Mouse (Mus musculus): ENCODE data around the gene Trim66. TPM values are rescaled to one million over a fixed set of nuclear protein-coding genes. Genes with fewer than 3 reads are reported as not detected.

Trim66 gene
- polyA plus RNA-seq (2014; fragmentation: Nextera tagmentation; extraction: Ambion mirVana) = 0.04 TPM in 1 of 2 replicates, not detected in the other

- WGBS = 79% methylated on average over 4 of the region's 4 CpGs
- Histone ChIP-seq H3K9ac (ENCODE audit: low read depth, low read length) (no peak within 1 kb of the TSS), H3K36me3 (ENCODE audit: control insufficient read depth, insufficient read depth, low read length) (no peaks in the 10 kb centered on the region), H3K4me3 (ENCODE audit: low read length) (no peak within 1 kb of the TSS), H3K4me1 (ENCODE audit: control insufficient read depth, insufficient read depth, low read length) (no peaks in the 10 kb centered on the region), H3K27me3 (ENCODE audit: control insufficient read depth, insufficient read depth, low read length) (no peaks in the 10 kb centered on the region), H3K27ac (ENCODE audit: low read depth, low read length) (no peak within 1 kb of the TSS), H3K4me2 (replicated peaks; ENCODE audit: low read depth, low read length) (no peak within 1 kb of the TSS), H3K9me3 (ENCODE audit: control insufficient read depth, low read length) (no peaks in the 10 kb centered on the region)
- no peak for ATAC-seq (ENCODE audit: low FRiP score, low TSS enrichment)
These were observed at the start of gene Trim66 for GRCm38 (mm10) chr7:109508034-109508433. Gene Trim66 (minus strand): TSS chr7:109508134.

GRCm38 (mm10) chr7:109546726-109547125, 38.8 kb upstream of the Trim66 start:
- Histone ChIP-seq H3K9ac (ENCODE audit: low read depth, low read length) (no peak overlapping the region), H3K27ac (ENCODE audit: low read depth, low read length) (no peak overlapping the region), H3K27me3 (ENCODE audit: control insufficient read depth, insufficient read depth, low read length) (no peaks in the 10 kb centered on the region), H3K4me1 (ENCODE audit: control insufficient read depth, insufficient read depth, low read length) (no peaks in the 10 kb centered on the region), H3K9me3 (ENCODE audit: control insufficient read depth, low read length) (no peaks in the 10 kb centered on the region), H3K36me3 (ENCODE audit: control insufficient read depth, insufficient read depth, low read length) (peaks cover 32% of the 10 kb centered on the region), H3K4me3 (ENCODE audit: low read length) (no peak overlapping the region), H3K4me2 (replicated peaks; ENCODE audit: low read depth, low read length) (no peak overlapping the region)
- WGBS = 97% methylated on average over 5 of the region's 5 CpGs
- no peak for ATAC-seq (ENCODE audit: low FRiP score, low TSS enrichment)

GRCm38 (mm10) chr7:109546186-109546585, 38.3 kb upstream of the Trim66 start:
- no peak for ATAC-seq (ENCODE audit: low FRiP score, low TSS enrichment)
- Histone ChIP-seq H3K4me1 (ENCODE audit: control insufficient read depth, insufficient read depth, low read length) (no peaks in the 10 kb centered on the region), H3K4me3 (ENCODE audit: low read length) (no peak overlapping the region), H3K36me3 (ENCODE audit: control insufficient read depth, insufficient read depth, low read length) (peaks cover 34% of the 10 kb centered on the region), H3K4me2 (replicated peaks; ENCODE audit: low read depth, low read length) (no peak overlapping the region), H3K27ac (ENCODE audit: low read depth, low read length) (no peak overlapping the region), H3K9ac (ENCODE audit: low read depth, low read length) (no peak overlapping the region), H3K27me3 (ENCODE audit: control insufficient read depth, insufficient read depth, low read length) (no peaks in the 10 kb centered on the region), H3K9me3 (ENCODE audit: control insufficient read depth, low read length) (no peaks in the 10 kb centered on the region)
- WGBS = 85% methylated on average over 2 of the region's 2 CpGs

GRCm38 (mm10) chr7:109545255-109545993, 37.5 kb upstream of the Trim66 start:
- Histone ChIP-seq H3K9ac (ENCODE audit: low read depth, low read length) (no peak overlapping the region), H3K4me3 (ENCODE audit: low read length) (no peak overlapping the region), H3K36me3 (ENCODE audit: control insufficient read depth, insufficient read depth, low read length) (peaks cover 28% of the 10 kb centered on the region), H3K9me3 (ENCODE audit: control insufficient read depth, low read length) (no peaks in the 10 kb centered on the region), H3K27me3 (ENCODE audit: control insufficient read depth, insufficient read depth, low read length) (no peaks in the 10 kb centered on the region), H3K4me2 (replicated peaks; ENCODE audit: low read depth, low read length) (no peak overlapping the region), H3K27ac (ENCODE audit: low read depth, low read length) (no peak overlapping the region; the same call in 1 of the 2 replicates), H3K4me1 (ENCODE audit: control insufficient read depth, insufficient read depth, low read length) (no peaks in the 10 kb centered on the region)
- 83% methylated on average over 10 of the region's 10 CpGs for WGBS
- no peak for ATAC-seq (ENCODE audit: low FRiP score, low TSS enrichment)

GRCm38 (mm10) chr7:109544792-109545191, 36.9 kb upstream of the Trim66 start:
- no peak overlapping the region for H3K4me2 ChIP-seq (replicated peaks; ENCODE audit: low read depth, low read length)
- H3K27me3 ChIP-seq (ENCODE audit: control insufficient read depth, insufficient read depth, low read length) = no peaks in the 10 kb centered on the region
- ATAC-seq (ENCODE audit: low FRiP score, low TSS enrichment) = no peak
- H3K9me3 ChIP-seq (ENCODE audit: control insufficient read depth, low read length) = no peaks in the 10 kb centered on the region
- 74% methylated on average over 5 of the region's 5 CpGs for WGBS
- peaks cover 28% of the 10 kb centered on the region for H3K36me3 ChIP-seq (ENCODE audit: control insufficient read depth, insufficient read depth, low read length)
- H3K27ac ChIP-seq (ENCODE audit: low read depth, low read length) = no peak overlapping the region
- no peak overlapping the region for H3K9ac ChIP-seq (ENCODE audit: low read depth, low read length)
- no peaks in the 10 kb centered on the region for H3K4me1 ChIP-seq (ENCODE audit: control insufficient read depth, insufficient read depth, low read length)
- H3K4me3 ChIP-seq (ENCODE audit: low read length) = no peak overlapping the region

GRCm38 (mm10) chr7:109542364-109542628, 34.4 kb upstream of the Trim66 start:
- Histone ChIP-seq H3K4me2 (replicated peaks; ENCODE audit: low read depth, low read length) (no peak overlapping the region), H3K9me3 (ENCODE audit: control insufficient read depth, low read length) (no peaks in the 10 kb centered on the region), H3K27ac (ENCODE audit: low read depth, low read length) (no peak overlapping the region), H3K36me3 (ENCODE audit: control insufficient read depth, insufficient read depth, low read length) (peaks cover 34% of the 10 kb centered on the region), H3K4me3 (ENCODE audit: low read length) (no peak overlapping the region), H3K4me1 (ENCODE audit: control insufficient read depth, insufficient read depth, low read length) (no peaks in the 10 kb centered on the region), H3K27me3 (ENCODE audit: control insufficient read depth, insufficient read depth, low read length) (no peaks in the 10 kb centered on the region), H3K9ac (ENCODE audit: low read depth, low read length) (no peak overlapping the region)
- WGBS = 94% methylated on average over 3 of the region's 3 CpGs
- ATAC-seq (ENCODE audit: low FRiP score, low TSS enrichment) = no peak

- no peaks in the 10 kb centered on the region for H3K4me1 ChIP-seq (ENCODE audit: control insufficient read depth, insufficient read depth, low read length)
- no peak overlapping the region for H3K4me2 ChIP-seq (replicated peaks; ENCODE audit: low read depth, low read length)
- H3K9me3 ChIP-seq (ENCODE audit: control insufficient read depth, low read length) = no peaks in the 10 kb centered on the region
- 79% methylated on average over 10 of the region's 10 CpGs for WGBS
- no peak overlapping the region for H3K27ac ChIP-seq (ENCODE audit: low read depth, low read length)
- H3K4me3 ChIP-seq (ENCODE audit: low read length) = no peak overlapping the region
- peaks cover 34% of the 10 kb centered on the region for H3K36me3 ChIP-seq (ENCODE audit: control insufficient read depth, insufficient read depth, low read length)
- ATAC-seq (ENCODE audit: low FRiP score, low TSS enrichment) = no peak
- no peaks in the 10 kb centered on the region for H3K27me3 ChIP-seq (ENCODE audit: control insufficient read depth, insufficient read depth, low read length)
- no peak overlapping the region for H3K9ac ChIP-seq (ENCODE audit: low read depth, low read length)
These were observed 33.9 kb upstream of the Trim66 start for GRCm38 (mm10) chr7:109541609-109542363.

- Histone ChIP-seq H3K27me3 (ENCODE audit: control insufficient read depth, insufficient read depth, low read length) (no peaks in the 10 kb centered on the region), H3K4me2 (replicated peaks; ENCODE audit: low read depth, low read length) (no peak overlapping the region), H3K9ac (ENCODE audit: low read depth, low read length) (no peak overlapping the region), H3K4me1 (ENCODE audit: control insufficient read depth, insufficient read depth, low read length) (no peaks in the 10 kb centered on the region), H3K27ac (ENCODE audit: low read depth, low read length) (no peak overlapping the region), H3K36me3 (ENCODE audit: control insufficient read depth, insufficient read depth, low read length) (peaks cover 34% of the 10 kb centered on the region), H3K9me3 (ENCODE audit: control insufficient read depth, low read length) (no peaks in the 10 kb centered on the region), H3K4me3 (ENCODE audit: low read length) (no peak overlapping the region)
- no peak for ATAC-seq (ENCODE audit: low FRiP score, low TSS enrichment)
These were observed 33.0 kb upstream of the Trim66 start for GRCm38 (mm10) chr7:109540902-109541301.

- Histone ChIP-seq H3K9me3 (ENCODE audit: control insufficient read depth, low read length) (no peaks in the 10 kb centered on the region), H3K9ac (ENCODE audit: low read depth, low read length) (no peak overlapping the region), H3K4me3 (ENCODE audit: low read length) (no peak overlapping the region), H3K4me1 (ENCODE audit: control insufficient read depth, insufficient read depth, low read length) (no peaks in the 10 kb centered on the region), H3K36me3 (ENCODE audit: control insufficient read depth, insufficient read depth, low read length) (peaks cover 38% of the 10 kb centered on the region; the same call in 1 of the 2 replicates), H3K4me2 (replicated peaks; ENCODE audit: low read depth, low read length) (no peak overlapping the region), H3K27ac (ENCODE audit: low read depth, low read length) (peak overlapping the region; percentile 13; the same call in 1 of the 2 replicates), H3K27me3 (ENCODE audit: control insufficient read depth, insufficient read depth, low read length) (no peaks in the 10 kb centered on the region)
- 86% methylated on average over 4 of the region's 4 CpGs for WGBS
- no peak for ATAC-seq (ENCODE audit: low FRiP score, low TSS enrichment)
These were observed 28.6 kb upstream of the Trim66 start for GRCm38 (mm10) chr7:109536451-109536946.

Data from kidney, embryonic 14.5 days (tissue).